Mouse (Mus musculus) testis, adult 2 months (tissue): ENCODE measurements around the gene Olfr510. TPM values are rescaled to one million over a fixed set of nuclear protein-coding genes. Genes with fewer than 3 reads are reported as not detected.
"Not testable (repeated sequence)": the region's sequence is repeated elsewhere in the genome, so short reads cannot be mapped to it uniquely, and the experiment has no call there.

ENCODE experiments used
- H3K27ac ChIP-seq: fragments of 200-500 bp; 2 replicates; pipeline ENCODE4 v1.5.1; 2012; ENCODE audit warnings: low read depth, low read length; ENCODE audit not compliant: control insufficient read depth, insufficient read depth
- H3K27me3 ChIP-seq: fragments of 200-500 bp; 2 replicates; pipeline ENCODE4 v1.6.1; 2012; ENCODE audit warnings: mild to moderate bottlenecking, low read length, moderate library complexity; ENCODE audit not compliant: control insufficient read depth, insufficient read depth
- H3K36me3 ChIP-seq: fragments of 200-500 bp; 2 replicates; pipeline ENCODE4 v1.6.1; 2012; ENCODE audit warnings: mild to moderate bottlenecking, low read length; ENCODE audit not compliant: control insufficient read depth, insufficient read depth
- H3K4me1 ChIP-seq: fragments of 200-500 bp; 2 replicates; pipeline ENCODE4 v1.6.1; 2012; ENCODE audit warnings: low read length; ENCODE audit not compliant: control insufficient read depth, insufficient read depth
- H3K4me3 ChIP-seq: fragments of 200-500 bp; 2 replicates; pipeline ENCODE4 v1.5.1; 2012; ENCODE audit warnings: low read depth, mild to moderate bottlenecking, low read length, moderate library complexity, mixed read lengths; ENCODE audit not compliant: control insufficient read depth
- CTCF ChIP-seq: fragments of 200-500 bp; IDR thresholded peaks from 2 replicates; pipeline ENCODE4 v1.5.1; 2012; ENCODE audit warnings: low read depth, mild to moderate bottlenecking, inconsistent platforms, low read length, moderate library complexity; ENCODE audit not compliant: control insufficient read depth, insufficient read depth, insufficient replicate concordance
- POLR2A ChIP-seq: fragments of 200-500 bp; IDR thresholded peaks from 2 replicates; pipeline ENCODE4 v1.6.1; 2012; ENCODE audit warnings: low read depth, mild to moderate bottlenecking, inconsistent platforms, low read length, moderate library complexity; ENCODE audit not compliant: control insufficient read depth
- polyA plus RNA-seq: library from polyadenylated mRNA; depleted of rRNA; stranded (reverse); fragments of >200 nt; gene quantifications from 2 replicates; pipeline ENCODE4 v1.2.3, GENCODE M21; 2012; rRNA removed

The Olfr510 gene
- not detected in 2 replicates for polyA plus RNA-seq

DNA sequence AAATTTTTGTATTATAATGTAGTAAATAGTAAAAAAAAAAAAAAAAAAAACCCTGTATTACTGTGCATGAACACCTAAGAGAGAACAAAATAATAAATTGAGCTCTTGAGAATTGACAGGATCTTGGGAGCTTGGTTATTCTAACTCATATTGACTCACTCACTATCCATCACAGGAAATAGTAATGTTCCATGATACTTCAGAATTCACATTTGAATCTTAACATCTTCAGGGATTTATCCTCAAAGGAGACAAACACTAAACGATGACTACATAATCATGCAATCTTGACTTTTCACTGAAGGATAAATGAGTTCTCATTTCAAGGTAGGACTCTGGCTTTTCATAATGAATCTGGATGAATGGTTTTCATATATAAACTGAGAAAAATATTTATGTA is at the start of gene Olfr510:
TSS of gene Olfr510 (plus strand) at position 301 of the 400 bp plus-strand sequence.
- no peak within 1 kb of the TSS for H3K4me3 ChIP-seq
- TF ChIP-seq CTCF (no peak), POLR2A (no peak)

GRCm38 (mm10) chr7:108616781-108617180 is 49.4 kb upstream of the Olfr510 start:
- H3K4me1 ChIP-seq, H3K4me3 ChIP-seq, H3K36me3 ChIP-seq, H3K27me3 ChIP-seq, H3K27ac ChIP-seq: not testable (repeated sequence)

More for the DNA sequence above, at the start of gene Olfr510:
- Histone ChIP-seq H3K27ac (no peak within 1 kb of the TSS), H3K36me3 (no peaks in the 10 kb centered on the region), H3K4me1 (no peaks in the 10 kb centered on the region), H3K27me3 (no peaks in the 10 kb centered on the region)

DNA sequence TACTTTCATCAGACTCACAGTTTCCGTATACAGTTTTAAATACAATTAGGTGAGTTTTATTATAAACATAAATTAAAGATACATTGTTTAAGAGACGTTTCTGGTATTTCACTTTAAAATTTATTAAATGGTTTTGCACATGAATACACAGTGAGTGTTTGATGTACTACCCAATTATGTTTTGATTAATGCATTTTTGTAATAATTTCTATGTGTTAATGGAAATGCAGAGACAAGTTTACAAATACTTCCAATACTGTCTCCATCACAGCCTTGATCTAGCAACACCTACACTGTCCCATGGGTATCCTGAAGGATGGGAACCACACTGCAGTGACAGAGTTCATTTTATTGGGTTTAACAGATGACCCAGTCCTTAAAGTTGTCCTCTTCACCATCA is 44.7 kb upstream of the Olfr510 start, which contains the start of gene Olfr507:
TSS of gene Olfr507 (plus strand) at position 301 of the 400 bp plus-strand sequence.
- Histone ChIP-seq H3K27me3 (no peaks in the 10 kb centered on the region), H3K36me3 (no peaks in the 10 kb centered on the region), H3K4me1 (no peaks in the 10 kb centered on the region), H3K27ac (no peak within 1 kb of the TSS), H3K4me3 (no peak within 1 kb of the TSS)
- TF ChIP-seq CTCF (no peak), POLR2A (no peak)

- H3K4me3 ChIP-seq: no peak within 1 kb of the TSS
- no peaks in the 10 kb centered on the region for H3K36me3 ChIP-seq
- H3K27ac ChIP-seq: no peak within 1 kb of the TSS
- TF ChIP-seq POLR2A: no peak
- no peak for TF ChIP-seq CTCF
- H3K4me1 ChIP-seq: no peaks in the 10 kb centered on the region
- no peaks in the 10 kb centered on the region for H3K27me3 ChIP-seq
Observed at GRCm38 (mm10) chr7:108629694-108630093, 36.5 kb upstream of the Olfr510 start, which contains the start of gene Olfr508. Gene Olfr508 (plus strand): TSS chr7:108629994.

GRCm38 (mm10) chr7:108651806-108652205 is 14.4 kb upstream of the Olfr510 start, which contains the start of gene Olfr509:
Gene Olfr509 (minus strand): TSS chr7:108651906.
- no peaks in the 10 kb centered on the region for H3K27me3 ChIP-seq
- H3K27ac ChIP-seq: no peak within 1 kb of the TSS
- no peaks in the 10 kb centered on the region for H3K36me3 ChIP-seq
- H3K4me3 ChIP-seq: no peak within 1 kb of the TSS
- no peaks in the 10 kb centered on the region for H3K4me1 ChIP-seq
- no peak for TF ChIP-seq POLR2A
- TF ChIP-seq CTCF: no peak

DNA sequence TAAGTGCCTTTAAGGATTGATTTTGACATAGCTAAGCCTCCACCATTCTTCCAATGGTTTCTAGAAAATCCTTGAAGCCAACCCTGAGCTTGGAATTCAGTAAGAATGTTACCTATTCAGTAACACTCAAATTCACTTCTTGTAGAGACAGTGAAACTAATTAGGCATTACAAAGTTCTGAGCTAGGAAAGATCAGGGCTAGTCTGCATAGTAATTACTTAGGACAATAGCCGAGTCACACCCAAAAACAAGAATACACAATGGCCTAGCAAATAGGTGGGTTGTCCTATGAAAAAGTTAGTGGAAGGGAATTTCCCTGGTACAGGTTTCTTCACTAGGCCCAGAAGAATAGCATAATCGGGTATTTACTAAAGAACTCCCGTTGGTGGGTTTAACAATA is 3.8 kb upstream of the Olfr510 start:
- no peak for TF ChIP-seq POLR2A
- TF ChIP-seq CTCF: no peak
- no peaks in the 10 kb centered on the region for H3K36me3 ChIP-seq
- no peak overlapping the region for H3K4me3 ChIP-seq
- no peaks in the 10 kb centered on the region for H3K27me3 ChIP-seq
- no peak overlapping the region for H3K27ac ChIP-seq
- no peaks in the 10 kb centered on the region for H3K4me1 ChIP-seq

- Histone ChIP-seq H3K27ac (no peak overlapping the region), H3K36me3 (no peaks in the 10 kb centered on the region), H3K27me3 (no peaks in the 10 kb centered on the region), H3K4me1 (no peaks in the 10 kb centered on the region), H3K4me3 (no peak overlapping the region)
- no peak for TF ChIP-seq CTCF
- TF ChIP-seq POLR2A: no peak
Observed at GRCm38 (mm10) chr7:108671058-108671457, 4.8 kb downstream of the Olfr510 start.

GRCm38 (mm10) chr7:108678886-108679285 is 12.7 kb downstream of the Olfr510 start:
- H3K27me3 ChIP-seq: no peaks in the 10 kb centered on the region
- no peaks in the 10 kb centered on the region for H3K4me1 ChIP-seq
- H3K27ac ChIP-seq: no peak overlapping the region
- TF ChIP-seq POLR2A (no peak), CTCF (no peak)
- H3K4me3 ChIP-seq: no peak overlapping the region
- H3K36me3 ChIP-seq: no peaks in the 10 kb centered on the region
